Mouse (Mus musculus) stomach, embryonic 15.5 days (tissue): ENCODE measurements around the gene Smpd4. TPM values are rescaled to one million over a fixed set of nuclear protein-coding genes. Genes with fewer than 3 reads are reported as not detected.

Source experiments
- ATAC-seq: fragments of 200-750 bp; cut with Nextera tagmentation; 2 replicates; pipeline ENCODE4 v1.8.0; 2017; ENCODE audit warnings: low read depth, moderate number of reproducible peaks, moderate TSS enrichment; ENCODE audit not compliant: insufficient read depth, low FRiP score
- H3K27ac ChIP-seq: fragments of 300-500 bp; sonication (generic); 2 replicates; pipeline ENCODE4 v1.5.1; 2015; ENCODE audit warnings: mild to moderate bottlenecking, inconsistent platforms
- H3K27me3 ChIP-seq: fragments of 300-500 bp; sonication (generic); replicated peaks from 2 replicates; pipeline ENCODE4 v1.6.1; 2015; ENCODE audit warnings: inconsistent platforms
- H3K36me3 ChIP-seq: fragments of 300-500 bp; sonication (generic); 2 replicates; pipeline ENCODE4 v1.6.1; 2015; ENCODE audit warnings: inconsistent platforms
- H3K4me1 ChIP-seq: fragments of 300-500 bp; sonication (generic); 2 replicates; pipeline ENCODE4 v1.6.1; 2015; ENCODE audit warnings: inconsistent platforms
- H3K4me2 ChIP-seq: fragments of 300-500 bp; sonication (generic); 2 replicates; pipeline ENCODE4 v1.6.1; 2015; ENCODE audit warnings: mild to moderate bottlenecking, inconsistent platforms
- H3K4me3 ChIP-seq: fragments of 300-500 bp; sonication (generic); replicated peaks from 2 replicates; pipeline ENCODE4 v1.5.1; 2015; ENCODE audit warnings: inconsistent platforms
- H3K9ac ChIP-seq: fragments of 300-500 bp; sonication (generic); 2 replicates; pipeline ENCODE4 v1.6.1; 2015; ENCODE audit warnings: inconsistent platforms
- H3K9me3 ChIP-seq: fragments of 300-500 bp; sonication (generic); 2 replicates; pipeline ENCODE4 v1.6.1; 2016; ENCODE audit warnings: inconsistent platforms
- WGBS: fragments of 180-500 bp; shearing (Covaris S2); methylation state at CpG from one replicate; pipeline ENCODE4 v1.1.7; 2015; 5-methylcytosine and 5-hydroxymethylcytosine counted together
- polyA plus RNA-seq: library from polyadenylated mRNA; unstranded; fragments of >200 nt; fragmentation: Nextera tagmentation; extraction: Ambion mirVana; gene quantifications from 2 replicates; pipeline ENCODE4 v1.2.1, GENCODE M21; 2015

The Smpd4 gene
- polyA plus RNA-seq, 1 experiment from 2014 or later, result 24.8 TPM

DNA sequence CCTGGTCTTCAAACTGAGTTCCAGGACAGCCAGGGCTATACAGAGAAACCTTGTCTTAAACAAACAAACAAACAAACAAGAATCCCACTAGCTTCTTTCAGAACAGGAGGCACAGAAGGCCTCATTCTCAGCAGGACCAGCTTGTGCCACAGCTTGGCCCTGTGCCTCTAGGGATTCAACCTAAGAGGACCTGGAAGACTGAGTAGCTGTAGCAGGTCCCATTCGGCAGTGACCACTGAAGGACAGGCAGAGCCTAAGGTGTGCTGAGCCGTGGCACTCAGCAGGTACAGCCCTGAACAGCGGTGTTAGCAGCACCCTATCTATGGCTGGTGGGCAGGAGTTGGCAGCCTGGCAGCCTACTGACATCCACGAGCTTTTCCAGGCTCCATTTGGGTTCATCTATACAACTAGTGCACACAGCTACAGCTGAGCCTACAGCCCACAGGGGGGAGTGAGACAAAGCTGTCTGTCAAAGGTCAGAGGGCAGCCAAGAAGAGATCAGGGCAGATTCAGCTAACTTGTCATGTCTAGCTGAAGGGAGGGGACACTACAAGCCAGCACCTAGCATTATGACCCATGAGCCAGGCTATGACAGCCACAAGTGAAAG lies 35.1 kb downstream of the Smpd4 start:
- no peak for ATAC-seq
- WGBS, result 94% methylated on average over 4 of the region's 4 CpGs
- H3K4me2 ChIP-seq, result no peak overlapping the region
- peaks cover 40% of the 10 kb centered on the region for H3K36me3 ChIP-seq
- H3K4me3 ChIP-seq, result no peak overlapping the region
- no peaks in the 10 kb centered on the region for H3K9me3 ChIP-seq
- H3K27ac ChIP-seq, result no peak overlapping the region
- no peaks in the 10 kb centered on the region for H3K27me3 ChIP-seq
- no peak overlapping the region for H3K9ac ChIP-seq
- H3K4me1 ChIP-seq, result no peaks in the 10 kb centered on the region

- Histone ChIP-seq H3K36me3 (peaks cover 37% of the 10 kb centered on the region), H3K4me1 (no peaks in the 10 kb centered on the region), H3K9me3 (no peaks in the 10 kb centered on the region), H3K4me2 (no peak overlapping the region), H3K27me3 (no peaks in the 10 kb centered on the region), H3K4me3 (no peak overlapping the region), H3K27ac (no peak overlapping the region), H3K9ac (no peak overlapping the region)
- no peak for ATAC-seq
- WGBS, result 84% methylated on average over 5 of the region's 5 CpGs
These were observed 37.2 kb downstream of the Smpd4 start for GRCm38 (mm10) chr16:17656212-17656871.

DNA sequence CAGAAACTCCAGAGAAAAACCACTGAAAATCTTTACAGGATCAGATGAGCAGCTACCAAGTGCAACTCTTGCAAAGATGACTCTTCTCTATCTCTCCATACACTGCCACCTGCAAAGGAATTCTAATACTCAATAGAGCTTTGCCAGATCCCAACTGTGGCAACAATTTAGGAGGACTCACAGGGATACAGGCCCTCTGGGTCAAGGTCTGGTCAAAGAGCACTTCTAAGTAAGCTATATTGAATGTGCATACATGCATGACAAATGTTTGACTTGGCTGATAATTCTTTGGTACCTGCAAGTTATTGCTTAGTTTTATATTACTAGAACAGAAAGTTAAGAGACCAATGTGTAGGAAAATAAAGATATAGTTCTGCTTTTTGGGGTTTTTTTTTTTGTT lies 46.4 kb downstream of the Smpd4 start:
- Histone ChIP-seq H3K9ac (no peak overlapping the region), H3K4me1 (no peaks in the 10 kb centered on the region), H3K4me3 (no peak overlapping the region), H3K27ac (no peak overlapping the region), H3K4me2 (no peak overlapping the region), H3K36me3 (peaks cover 20% of the 10 kb centered on the region), H3K9me3 (no peaks in the 10 kb centered on the region), H3K27me3 (no peaks in the 10 kb centered on the region)
- no peak for ATAC-seq

DNA sequence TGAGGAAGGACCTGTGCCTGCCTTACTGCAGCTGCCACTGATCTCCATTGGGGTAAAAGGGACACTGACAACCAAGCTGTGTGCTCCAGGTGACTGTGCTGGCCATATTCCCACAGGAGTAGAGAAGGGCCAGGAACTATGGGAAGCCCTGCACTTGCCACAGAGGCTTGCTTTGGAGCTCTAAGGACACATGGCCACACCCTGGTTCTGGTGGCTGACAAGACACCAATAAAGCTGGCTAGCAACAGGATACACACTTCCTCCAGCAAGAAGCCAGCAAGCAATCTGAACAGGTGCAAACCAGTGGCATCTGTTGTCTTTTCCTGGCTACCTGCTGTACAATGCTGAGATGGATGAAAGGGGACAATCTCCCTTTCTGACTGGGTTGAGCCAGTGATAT lies 50.7 kb downstream of the Smpd4 start:
- Histone ChIP-seq H3K4me3 (no peak overlapping the region), H3K9ac (no peak overlapping the region), H3K27me3 (no peaks in the 10 kb centered on the region), H3K4me1 (no peaks in the 10 kb centered on the region), H3K36me3 (peaks cover 40% of the 10 kb centered on the region), H3K9me3 (no peaks in the 10 kb centered on the region), H3K4me2 (no peak overlapping the region), H3K27ac (no peak overlapping the region)
- ATAC-seq, result no peak

Other genes starting within 250 kb of the Smpd4 start
- 14.4 and 16.1 TPM in 2 replicates for gene Snap29, start 213.4 kb upstream of the Smpd4 start, polyA plus RNA-seq
- 28.1 and 28.4 TPM in 2 replicates for gene Pi4ka, start 213.0 kb upstream of the Smpd4 start, polyA plus RNA-seq
- gene Crkl, start 167.4 kb upstream of the Smpd4 start, polyA plus RNA-seq, result 55.1 and 56.0 TPM in 2 replicates
- 3.1 and 3.2 TPM in 2 replicates for gene Aifm3, start 129.7 kb upstream of the Smpd4 start, polyA plus RNA-seq
- 70.2 and 76.1 TPM in 2 replicates for gene Lztr1, start 110.7 kb upstream of the Smpd4 start, polyA plus RNA-seq
- gene Thap7, start 88.2 kb upstream of the Smpd4 start, polyA plus RNA-seq, result 57.3 and 60.8 TPM in 2 replicates
- 0.26 and 0.61 TPM in 2 replicates for gene Lrrc74b, start 58.1 kb upstream of the Smpd4 start, polyA plus RNA-seq
- gene P2rx6, start 57.5 kb upstream of the Smpd4 start, polyA plus RNA-seq, result 1.2 TPM in 2 replicates
- gene Slc7a4, start 36.1 kb upstream of the Smpd4 start, polyA plus RNA-seq, result 21.8 and 25.4 TPM in 2 replicates
- 4.4 and 5.2 TPM in 2 replicates for gene Ccdc74a, start 27.1 kb downstream of the Smpd4 start, polyA plus RNA-seq
- 38.3 and 42.6 TPM in 2 replicates for gene Med15, start 113.5 kb downstream of the Smpd4 start, polyA plus RNA-seq
- 57.4 and 57.6 TPM in 2 replicates for gene Klhl22, start 140.3 kb downstream of the Smpd4 start, polyA plus RNA-seq
- 15.8 and 18.5 TPM in 2 replicates for gene Scarf2, start 177.9 kb downstream of the Smpd4 start, polyA plus RNA-seq
- not detected in 2 replicates for gene B830017H08Rik, start 213.8 kb downstream of the Smpd4 start, polyA plus RNA-seq
- 2.6 and 2.7 TPM in 2 replicates for gene Car15, start 219.0 kb downstream of the Smpd4 start, polyA plus RNA-seq